Mouse (Mus musculus): ENCODE measurements around the gene Aicda. TPM values are rescaled to one million over a fixed set of nuclear protein-coding genes. Genes with fewer than 3 reads are reported as not detected.

Gene Aicda
- polyA plus RNA-seq, 2 experiments = not detected

DNA sequence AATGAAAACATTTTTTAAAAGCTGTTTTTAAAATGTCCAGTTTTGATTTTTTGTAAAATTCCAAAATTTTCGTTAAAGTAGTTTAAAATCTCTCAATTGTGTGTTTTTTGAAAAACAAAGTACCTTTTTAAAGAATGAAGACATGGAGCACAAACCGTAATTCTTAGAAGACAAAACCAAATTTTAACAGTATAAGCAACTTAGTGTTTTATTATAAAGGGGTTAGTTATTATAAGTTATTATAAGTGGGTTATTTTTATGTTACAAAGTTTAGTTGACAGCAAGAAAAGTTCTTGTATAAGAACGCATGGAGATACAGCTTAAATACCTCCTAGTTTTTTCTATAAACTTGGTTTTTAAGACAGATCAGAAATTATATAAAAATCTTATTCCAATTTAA is 48.0 kb downstream of the Aicda start:
- DNase-seq (ENCODE audit: low read depth in 3 of 3, low spot score in 3 of 3) (no peak), ATAC-seq (ENCODE audit: insufficient read depth) (no peak)
- Histone ChIP-seq H3K27me3 (ENCODE audit: control insufficient read depth, insufficient read depth, low read length) (no peaks in the 10 kb centered on the region), H3K4me1 (replicated peaks; ENCODE audit: control insufficient read depth in 2 of 2, insufficient read depth in 2 of 2, low read length in 1 of 2) (peaks cover 0 to 2% of the 10 kb centered on the region in 2 experiments; a peak in 1 of 4 replicates), H3K36me3 (replicated peaks; ENCODE audit: control insufficient read depth, insufficient read depth, low read depth) (no peaks in the 10 kb centered on the region), H3K9me3 (ENCODE audit: control insufficient read depth, low read length) (no peaks in the 10 kb centered on the region), H3K4me2 (ENCODE audit: low read depth) (peak overlapping the region; percentile 82), H3K27ac (no peak overlapping the region), H3K4me3 (ENCODE audit: insufficient read depth in 1 of 2, low read depth in 2 of 2, low read length in 2 of 2) (peak overlapping the region; percentile 68 to 97; a peak in 3 of 4 replicates), H3K9ac (replicated peaks) (peak overlapping the region; percentile 74)
- no peak for TF ChIP-seq CTCF (IDR thresholded peaks at IDR 0.05; ENCODE audit: low read depth)
- 50% methylated on average over 3 of the region's 3 CpGs for WGBS (ENCODE audit: insufficient replicate concordance)

DNA sequence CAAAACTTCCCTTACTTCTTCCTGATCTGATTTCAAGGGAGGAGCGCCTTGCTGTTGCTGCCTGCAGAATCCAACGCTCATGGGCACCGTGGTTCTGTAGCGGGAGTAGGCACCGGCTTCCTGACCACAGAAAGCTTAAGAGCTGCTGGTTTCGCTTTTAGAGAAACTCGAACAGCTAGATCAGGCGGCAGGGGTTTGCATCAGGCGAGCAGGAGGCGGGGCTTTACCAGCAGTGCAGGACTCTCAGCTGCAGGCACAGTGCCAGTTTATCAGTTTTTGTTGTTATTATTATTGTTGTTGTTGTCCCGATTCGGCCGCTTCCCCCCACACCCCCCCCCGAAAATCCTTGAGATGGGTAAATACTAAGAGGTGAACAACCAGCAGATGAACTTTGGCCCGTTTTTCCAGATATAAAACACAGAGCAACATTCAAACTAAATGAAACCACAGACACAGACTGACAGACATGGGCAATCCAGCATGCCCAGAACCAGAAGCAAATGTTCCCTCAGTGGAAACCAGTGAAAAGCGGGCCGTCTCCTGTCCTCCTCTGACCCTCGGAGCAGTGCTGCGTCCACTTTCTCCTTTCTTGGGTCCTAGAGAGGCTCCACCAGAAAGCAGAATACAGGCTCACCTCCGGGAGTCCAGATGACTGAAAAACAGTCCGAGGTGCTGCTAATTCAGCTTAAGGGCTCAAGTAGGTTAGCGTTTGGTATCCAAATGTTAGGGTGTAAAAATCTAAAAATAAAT is 48.8 kb downstream of the Aicda start, which contains the start of gene Apobec1:
Apobec1 (minus strand) TSS at position 203 of the 750 bp plus-strand sequence.
- ATAC-seq (ENCODE audit: insufficient read depth) = peak; percentile 83
- WGBS (ENCODE audit: insufficient replicate concordance) = 2% methylated on average over 22 of the region's 22 CpGs

DNA sequence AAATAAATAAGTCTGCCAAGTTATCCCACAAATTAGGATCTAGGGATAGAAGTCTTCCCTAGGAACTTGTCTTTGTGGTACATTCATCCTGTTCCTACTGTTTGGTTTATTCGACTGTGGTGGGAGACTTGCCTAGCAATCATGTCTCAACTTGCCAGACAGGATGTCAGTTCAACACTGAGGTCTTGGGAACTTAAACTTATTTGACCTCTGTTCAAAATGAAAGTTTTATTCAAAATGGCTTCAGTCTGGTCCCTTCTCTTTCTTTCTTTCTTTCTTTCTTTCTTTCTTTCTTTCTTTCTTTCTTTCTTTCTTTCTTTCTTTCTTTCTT is 49.4 kb downstream of the Aicda start:
- Histone ChIP-seq H3K27me3 (ENCODE audit: control insufficient read depth, insufficient read depth, low read length) (no peaks in the 10 kb centered on the region), H3K4me1 (replicated peaks; ENCODE audit: control insufficient read depth in 2 of 2, insufficient read depth in 2 of 2, low read length in 1 of 2) (peaks cover 0 to 2% of the 10 kb centered on the region in 2 experiments; a peak in 1 of 4 replicates), H3K4me2 (ENCODE audit: low read depth) (peak overlapping the region; percentile 82), H3K27ac (no peak overlapping the region; the same call in 1 of the 2 replicates), H3K36me3 (replicated peaks; ENCODE audit: control insufficient read depth, insufficient read depth, low read depth) (no peaks in the 10 kb centered on the region), H3K9ac (replicated peaks) (peak overlapping the region; percentile 74), H3K9me3 (ENCODE audit: control insufficient read depth, low read length) (no peaks in the 10 kb centered on the region), H3K4me3 (ENCODE audit: insufficient read depth in 1 of 2, low read depth in 2 of 2, low read length in 2 of 2) (peak overlapping the region in 1 of 2 experiments; percentile 68; a peak in 2 of 4 replicates)
- DNase-seq (ENCODE audit: low read depth in 3 of 3, low spot score in 3 of 3) (no peak), ATAC-seq (ENCODE audit: insufficient read depth) (no peak)
- TF ChIP-seq CTCF (IDR thresholded peaks at IDR 0.05; ENCODE audit: low read depth) = no peak
- TF ChIP-seq EP300 (IDR thresholded peaks at IDR 0.05; ENCODE audit: low read depth) = no peak
- WGBS (ENCODE audit: insufficient replicate concordance) = 7% methylated on average over 1 of the region's 1 CpGs

More for the DNA sequence above, 48.8 kb downstream of the Aicda start, which contains the start of gene Apobec1:
- TF ChIP-seq CTCF (IDR thresholded peaks at IDR 0.05; ENCODE audit: low read depth) (no peak), EP300 (IDR thresholded peaks at IDR 0.05; ENCODE audit: low read depth) (no peak)
- Histone ChIP-seq H3K27me3 (ENCODE audit: control insufficient read depth, insufficient read depth, low read length) (no peaks in the 10 kb centered on the region), H3K9me3 (ENCODE audit: control insufficient read depth, low read length) (no peaks in the 10 kb centered on the region), H3K36me3 (replicated peaks; ENCODE audit: control insufficient read depth, insufficient read depth, low read depth) (no peaks in the 10 kb centered on the region), H3K4me3 (ENCODE audit: insufficient read depth in 1 of 2, low read depth in 2 of 2, low read length in 2 of 2) (peak within 1 kb of the TSS; percentile 68 to 97), H3K9ac (replicated peaks) (peak within 1 kb of the TSS; percentile 74), H3K4me2 (ENCODE audit: low read depth) (peak within 1 kb of the TSS; percentile 82), H3K4me1 (replicated peaks; ENCODE audit: control insufficient read depth in 2 of 2, insufficient read depth in 2 of 2, low read length in 1 of 2) (peaks cover 0 to 2% of the 10 kb centered on the region in 2 experiments; a peak in 1 of 4 replicates), H3K27ac (peak within 1 kb of the TSS; percentile 66)
- peak; percentile 67 to 72 (median 69) for DNase-seq (ENCODE audit: low read depth in 3 of 3, low spot score in 3 of 3)

DNA sequence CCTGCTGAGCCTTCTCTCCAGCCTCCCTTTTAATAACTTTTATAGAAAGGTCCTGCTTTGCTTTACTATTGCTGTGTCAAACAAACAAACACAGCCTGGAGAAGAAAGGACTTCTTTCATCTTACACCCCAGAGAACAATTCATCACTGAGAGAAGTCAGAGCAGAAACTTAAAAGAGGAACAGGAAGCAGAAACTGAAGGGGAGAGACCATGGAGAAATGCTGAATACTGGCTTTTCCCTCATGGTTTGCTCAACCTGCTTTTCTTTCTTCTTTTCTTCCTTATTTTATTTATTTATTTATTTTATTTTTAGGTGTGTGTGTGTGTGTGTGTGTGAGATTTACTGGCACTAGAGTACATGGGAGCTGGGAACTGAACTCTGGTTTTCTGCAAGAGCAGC is 50.7 kb downstream of the Aicda start:
- Histone ChIP-seq H3K27me3 (ENCODE audit: control insufficient read depth, insufficient read depth, low read length) (no peaks in the 10 kb centered on the region), H3K36me3 (replicated peaks; ENCODE audit: control insufficient read depth, insufficient read depth, low read depth) (no peaks in the 10 kb centered on the region), H3K27ac (no peak overlapping the region), H3K4me1 (replicated peaks; ENCODE audit: control insufficient read depth in 2 of 2, insufficient read depth in 2 of 2, low read length in 1 of 2) (peaks cover 0 to 6% of the 10 kb centered on the region in 2 experiments; a peak in 2 of 4 replicates), H3K4me3 (ENCODE audit: insufficient read depth in 1 of 2, low read depth in 2 of 2, low read length in 2 of 2) (no peak overlapping the region), H3K4me2 (ENCODE audit: low read depth) (no peak overlapping the region), H3K9me3 (ENCODE audit: control insufficient read depth, low read length) (no peaks in the 10 kb centered on the region), H3K9ac (replicated peaks) (no peak overlapping the region)
- DNase-seq (ENCODE audit: low read depth in 3 of 3, low spot score in 3 of 3) (no peak), ATAC-seq (ENCODE audit: insufficient read depth) (no peak)
- TF ChIP-seq CTCF (IDR thresholded peaks at IDR 0.05; ENCODE audit: low read depth) = no peak
- no peak for TF ChIP-seq EP300 (IDR thresholded peaks at IDR 0.05; ENCODE audit: low read depth)

DNA sequence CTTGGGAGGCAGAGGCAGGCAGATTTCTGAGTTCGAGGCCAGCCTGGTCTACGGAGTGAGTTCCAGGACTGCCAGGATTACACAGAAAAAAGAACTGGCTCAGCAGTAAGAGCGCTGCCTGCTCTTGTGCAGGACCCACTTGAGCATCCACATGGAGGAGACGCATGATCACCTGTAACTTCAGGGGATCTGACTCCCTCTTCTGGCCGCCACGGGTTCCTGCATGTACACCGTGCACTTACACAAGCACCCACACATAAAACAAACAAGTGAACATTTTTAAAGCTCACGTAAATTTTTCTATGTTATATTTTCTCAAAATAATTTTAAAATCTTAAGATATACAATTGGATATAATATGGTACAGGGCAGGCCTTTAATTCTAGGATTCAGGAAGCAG is 51.9 kb downstream of the Aicda start:
- ATAC-seq (ENCODE audit: insufficient read depth) = no peak
- 69% methylated on average over 8 of the region's 8 CpGs for WGBS (ENCODE audit: insufficient replicate concordance)
- Histone ChIP-seq H3K27ac (no peak overlapping the region), H3K4me1 (replicated peaks; ENCODE audit: control insufficient read depth in 2 of 2, insufficient read depth in 2 of 2, low read length in 1 of 2) (peaks cover 0 to 9% of the 10 kb centered on the region in 2 experiments; a peak in 2 of 4 replicates), H3K4me3 (ENCODE audit: insufficient read depth in 1 of 2, low read depth in 2 of 2, low read length in 2 of 2) (no peak overlapping the region), H3K36me3 (replicated peaks; ENCODE audit: control insufficient read depth, insufficient read depth, low read depth) (no peaks in the 10 kb centered on the region), H3K27me3 (ENCODE audit: control insufficient read depth, insufficient read depth, low read length) (no peaks in the 10 kb centered on the region), H3K4me2 (ENCODE audit: low read depth) (no peak overlapping the region), H3K9me3 (ENCODE audit: control insufficient read depth, low read length) (no peaks in the 10 kb centered on the region), H3K9ac (replicated peaks) (no peak overlapping the region)
- no peak for TF ChIP-seq EP300 (IDR thresholded peaks at IDR 0.05; ENCODE audit: low read depth)
- TF ChIP-seq CTCF (IDR thresholded peaks at IDR 0.05; ENCODE audit: low read depth) = peak; percentile 68
- DNase-seq (ENCODE audit: low read depth in 3 of 3, low spot score in 3 of 3) = no peak

All from liver, embryonic 14.5 days (tissue).